Mouse (Mus musculus) neural tube, embryonic 10.5 days (tissue): Measurements from ENCODE around the gene Abcd3.
"Not testable (repeated sequence)": the region's sequence is repeated elsewhere in the genome, so short reads cannot be mapped to it uniquely, and the experiment has no call there.

ENCODE experiments used
- DNase-seq: peaks from one replicate; pipeline ENCODE4 v3.0.0-alpha.2; 2017; ENCODE audit warnings: low spot score; ENCODE audit errors: extremely low spot score

The Abcd3 gene

DNA sequence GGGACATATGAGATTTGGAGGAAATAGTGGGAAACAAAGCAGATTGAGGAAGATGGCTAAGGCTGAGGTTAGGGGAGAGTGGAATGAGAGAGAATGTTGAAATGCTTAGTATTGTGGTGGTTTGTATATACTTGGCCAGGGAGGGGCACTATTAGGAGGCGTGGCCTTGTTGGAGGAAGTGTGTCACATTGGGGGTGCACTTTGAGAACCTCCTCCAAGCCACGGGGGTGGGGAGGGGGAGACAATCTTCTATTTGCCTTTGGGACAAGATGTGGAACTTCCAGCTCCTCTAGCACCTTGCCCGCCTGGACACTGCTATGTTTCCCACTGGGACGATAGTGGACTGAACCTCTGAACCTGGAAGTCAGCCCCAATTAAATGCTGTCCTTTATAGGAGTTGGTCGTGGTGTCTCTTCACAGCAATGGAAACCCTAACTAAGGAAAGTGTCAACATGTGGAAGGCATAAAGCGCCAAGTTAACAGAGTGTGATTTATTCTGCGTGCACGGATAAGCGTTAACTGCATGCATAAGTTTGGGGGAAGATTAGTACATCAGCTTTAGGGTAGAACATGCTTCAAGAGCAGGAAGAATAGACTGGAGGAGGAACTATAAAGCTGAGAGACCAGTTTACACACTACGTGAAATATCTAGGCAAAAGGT is 3.8 kb upstream of the Abcd3 start:
- no peak for DNase-seq

- DNase-seq = no peak
These were observed 590 bp upstream of the Abcd3 start for GRCm38 (mm10) chr3:121815549-121816235.

DNA sequence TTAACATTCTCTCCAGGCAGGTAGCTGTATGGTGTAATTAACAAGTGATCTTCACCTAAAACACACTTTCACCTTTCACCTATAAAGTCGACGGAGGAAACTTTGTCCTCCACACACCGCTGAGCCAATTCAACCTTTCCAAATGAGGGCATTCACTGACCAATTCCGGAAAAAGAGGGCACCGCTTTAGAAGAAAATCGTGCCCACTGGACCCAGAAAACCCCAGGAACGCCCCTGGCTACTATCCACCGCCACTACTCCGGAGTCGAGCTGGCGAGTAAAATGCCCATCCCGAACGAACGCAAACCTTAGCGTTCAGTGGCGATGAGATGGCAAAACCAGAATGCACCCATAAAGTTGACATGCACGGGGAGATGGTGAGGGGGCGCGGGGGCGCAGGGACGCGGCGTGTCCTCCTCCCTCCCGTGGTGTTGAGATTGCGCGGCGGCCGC is 663 bp downstream of the Abcd3 start:
- no peak for DNase-seq

GRCm38 (mm10) chr3:121813834-121814233 is 1.3 kb downstream of the Abcd3 start:
- DNase-seq = no peak

DNA sequence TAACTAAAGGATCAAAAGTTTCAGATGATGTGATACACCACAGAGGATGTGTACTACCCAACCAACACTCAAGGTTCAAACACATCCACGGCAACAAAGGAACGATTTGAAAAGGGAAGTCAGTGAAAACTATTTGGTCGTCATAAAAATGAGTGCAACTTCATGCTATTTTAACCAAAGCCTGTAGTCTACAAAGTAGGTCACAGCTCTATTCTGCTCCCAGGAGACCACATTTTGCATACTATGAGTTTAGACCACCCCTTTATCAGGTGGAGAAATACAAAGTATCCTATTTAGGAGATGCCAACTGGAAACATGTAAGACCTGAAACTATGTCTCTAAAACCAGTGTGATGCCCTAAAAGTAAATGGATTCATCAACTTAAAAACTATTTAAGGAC is 6.9 kb downstream of the Abcd3 start:
- no peak for DNase-seq

DNA sequence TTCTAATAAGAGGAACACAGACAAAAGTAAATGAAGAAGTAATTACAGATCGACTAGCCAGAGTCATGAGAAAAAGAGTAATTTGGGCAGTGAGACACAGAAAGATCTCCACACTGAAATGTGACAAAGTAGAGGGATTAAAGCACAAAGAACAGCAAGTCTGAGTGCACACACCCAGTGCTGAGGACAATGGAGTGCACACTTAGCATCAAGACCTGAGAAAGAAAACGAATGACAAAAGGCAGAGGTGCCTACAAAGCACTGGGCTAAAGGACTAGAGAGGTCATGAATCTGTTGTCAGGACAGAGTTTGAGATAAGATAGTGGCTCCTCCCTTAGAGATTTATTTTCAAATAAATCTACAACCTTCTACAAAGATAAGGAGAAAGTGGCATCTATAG is 20.9 kb downstream of the Abcd3 start:
- DNase-seq = no peak

DNA sequence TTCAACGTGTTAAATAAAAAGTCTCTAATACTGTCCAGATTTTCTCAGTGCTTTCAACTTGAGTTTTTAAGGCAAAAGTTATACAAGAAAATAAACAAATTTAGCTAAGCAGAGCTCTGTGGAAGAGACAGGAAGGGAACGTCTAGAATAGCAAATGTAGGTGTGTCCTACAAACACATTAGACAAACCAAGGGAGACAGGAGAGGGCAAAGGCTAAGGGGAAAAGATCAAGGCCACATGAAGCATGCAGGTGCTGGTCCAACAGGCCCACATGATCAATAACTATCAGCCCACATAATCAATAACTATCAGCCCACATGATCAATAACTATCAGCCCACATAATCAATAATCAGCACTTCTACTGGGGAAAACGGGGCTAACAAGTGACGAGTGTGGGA is 22.9 kb downstream of the Abcd3 start:
- DNase-seq = no peak

- DNase-seq = no peak
These were observed 24.7 kb downstream of the Abcd3 start for GRCm38 (mm10) chr3:121790442-121790841.

GRCm38 (mm10) chr3:121789790-121790189 is 25.3 kb downstream of the Abcd3 start:
- DNase-seq = no peak

- DNase-seq = no peak
These were observed 32.1 kb downstream of the Abcd3 start for GRCm38 (mm10) chr3:121783020-121783419.

GRCm38 (mm10) chr3:121777943-121778342 is 37.2 kb downstream of the Abcd3 start:
- peak; percentile 49 for DNase-seq

DNA sequence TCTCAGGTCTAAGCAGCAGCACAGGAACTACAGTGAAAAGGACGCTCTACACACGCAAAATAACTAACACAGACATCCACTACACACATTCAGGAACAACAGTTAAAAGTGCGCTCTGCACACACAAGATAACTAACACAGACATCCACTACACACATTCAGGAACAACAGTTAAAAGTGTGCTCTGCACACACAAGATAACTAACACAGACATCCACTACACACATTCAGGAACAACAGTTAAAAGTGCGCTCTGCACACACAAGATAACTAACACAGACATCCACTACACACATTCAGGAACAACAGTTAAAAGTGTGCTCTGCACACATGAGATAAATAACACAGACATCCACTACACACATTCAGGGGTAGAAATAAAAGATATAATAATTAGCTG is 41.8 kb downstream of the Abcd3 start:
- not testable (repeated sequence) for DNase-seq

- no peak for DNase-seq
These were observed 46.3 kb downstream of the Abcd3 start for GRCm38 (mm10) chr3:121768770-121769169.

- no peak for DNase-seq
These were observed 48.3 kb downstream of the Abcd3 start for GRCm38 (mm10) chr3:121766818-121767217.

GRCm38 (mm10) chr3:121766048-121766447 is 49.1 kb downstream of the Abcd3 start:
- DNase-seq = no peak

- no peak for DNase-seq
These were observed 52.8 kb downstream of the Abcd3 start for GRCm38 (mm10) chr3:121762056-121762852.

- DNase-seq = no peak
These were observed 56.7 kb downstream of the Abcd3 start for GRCm38 (mm10) chr3:121758373-121758772.

- DNase-seq = no peak
These were observed 60.0 kb downstream of the Abcd3 start for GRCm38 (mm10) chr3:121755152-121755551.

DNA sequence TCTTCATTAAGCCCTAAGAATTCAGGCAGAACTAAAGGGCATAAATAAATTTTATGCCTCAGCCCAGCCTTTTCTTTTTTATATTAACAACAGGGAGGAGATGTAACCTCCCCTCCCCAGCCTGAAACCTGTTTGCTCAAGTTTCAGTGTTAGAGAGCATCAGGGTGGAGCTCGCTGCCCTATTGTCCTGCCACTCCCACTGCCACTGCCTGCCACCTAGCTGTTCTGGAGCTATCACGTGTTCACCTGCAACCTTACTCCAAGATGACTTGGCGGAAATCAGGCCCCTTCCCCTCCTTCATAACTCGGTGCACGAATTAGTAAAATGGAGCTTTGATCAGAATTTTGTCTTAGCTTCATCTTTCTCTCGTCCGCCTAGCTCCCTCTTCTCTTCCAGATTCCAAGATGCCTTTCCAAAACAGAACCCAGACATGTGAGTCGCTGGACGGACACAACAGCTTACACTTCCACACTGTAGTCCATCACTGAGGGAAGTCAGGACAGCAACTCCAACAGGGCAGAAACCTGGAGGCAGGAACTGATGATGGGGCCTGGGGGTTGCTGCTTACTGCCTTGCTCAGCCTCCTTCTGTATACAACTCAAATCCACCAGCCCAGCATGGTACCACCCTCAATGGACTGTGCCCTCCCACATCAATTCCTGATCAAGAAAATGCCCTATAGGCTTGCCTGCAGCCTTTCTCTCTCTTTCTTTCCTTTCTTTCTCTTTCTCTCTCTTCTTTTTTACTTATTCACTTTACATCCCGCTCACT is 60.6 kb downstream of the Abcd3 start:
- DNase-seq = not testable (repeated sequence)

- DNase-seq = peak; percentile 7
These were observed 73.8 kb downstream of the Abcd3 start for GRCm38 (mm10) chr3:121741186-121741848.
